Mouse (Mus musculus): ENCODE measurements at regions not wholly inside any gene's neighbourhood (a gene's known extent, or its start where the extent isn't known, plus 50 kb on each side); places are given as distances from the start of the nearest gene placed in this dataset.
"Not testable (repeated sequence)": the region's sequence is repeated elsewhere in the genome, so short reads cannot be mapped to it uniquely, and the experiment has no call there.

- no peak for DNase-seq (ENCODE audit: low spot score in 2 of 2)
Observed at GRCm38 (mm10) chr9:84461441-84461840, 536.5 kb downstream of the Bckdhb start.

- peak in 1 of 2 experiments; percentile 6 for DNase-seq (ENCODE audit: low spot score in 2 of 2)
Observed at GRCm38 (mm10) chr9:84466741-84467140, 541.8 kb downstream of the Bckdhb start.

- DNase-seq (ENCODE audit: low spot score in 2 of 2): no peak
Observed at GRCm38 (mm10) chr9:84472696-84473095, 547.8 kb downstream of the Bckdhb start.

GRCm38 (mm10) chr9:84475906-84476305 is 551.0 kb downstream of the Bckdhb start:
- DNase-seq (ENCODE audit: low spot score in 2 of 2): no peak

GRCm38 (mm10) chr9:84499507-84499906 is 574.6 kb downstream of the Bckdhb start:
- DNase-seq (ENCODE audit: low spot score in 2 of 2): no peak

- DNase-seq (ENCODE audit: low spot score in 2 of 2): not testable (repeated sequence)
Observed at GRCm38 (mm10) chr9:84502981-84503380, 578.0 kb downstream of the Bckdhb start.

- DNase-seq (ENCODE audit: low spot score in 2 of 2): no peak
Observed at GRCm38 (mm10) chr9:84517064-84517463, 592.1 kb downstream of the Bckdhb start.

- no peak for DNase-seq (ENCODE audit: low spot score in 2 of 2)
Observed at GRCm38 (mm10) chr9:84545431-84545830, 620.5 kb downstream of the Bckdhb start.

GRCm38 (mm10) chr9:84548012-84548660 is 623.2 kb downstream of the Bckdhb start:
- DNase-seq (ENCODE audit: low spot score in 2 of 2): no peak

- DNase-seq (ENCODE audit: low spot score in 2 of 2): no peak
Observed at GRCm38 (mm10) chr9:84555237-84555636, 630.3 kb downstream of the Bckdhb start.

GRCm38 (mm10) chr9:84556261-84556844 is 631.4 kb downstream of the Bckdhb start:
- no peak for DNase-seq (ENCODE audit: low spot score in 2 of 2)

- DNase-seq (ENCODE audit: low spot score in 2 of 2): no peak
Observed at GRCm38 (mm10) chr9:84558346-84558745, 633.4 kb downstream of the Bckdhb start.

GRCm38 (mm10) chr9:84569533-84569932 is 644.6 kb downstream of the Bckdhb start:
- DNase-seq (ENCODE audit: low spot score in 2 of 2): no peak

- DNase-seq (ENCODE audit: low spot score in 2 of 2): no peak
Observed at GRCm38 (mm10) chr9:84577781-84578180, 652.8 kb downstream of the Bckdhb start.

GRCm38 (mm10) chr9:84587791-84588190 is 662.8 kb downstream of the Bckdhb start:
- DNase-seq (ENCODE audit: low spot score in 2 of 2): no peak

- no peak for DNase-seq (ENCODE audit: low spot score in 2 of 2)
Observed at GRCm38 (mm10) chr9:84594724-84595123, 669.8 kb downstream of the Bckdhb start.
